Mouse (Mus musculus) CH12F3 (cell line): ENCODE measurements around the gene Xrcc4.
"Not testable (repeated sequence)": the region's sequence is repeated elsewhere in the genome, so short reads cannot be mapped to it uniquely, and the experiment has no call there.

Source experiments
- in situ Hi-C: fragments of 300-500 bp; cut with MboI; formaldehyde crosslinking; loops from 2 replicates; pipeline ENCODE4 v1.14.3; 2020; ENCODE audit warnings: low sequenced_read_pairs

Gene Xrcc4

DNA sequence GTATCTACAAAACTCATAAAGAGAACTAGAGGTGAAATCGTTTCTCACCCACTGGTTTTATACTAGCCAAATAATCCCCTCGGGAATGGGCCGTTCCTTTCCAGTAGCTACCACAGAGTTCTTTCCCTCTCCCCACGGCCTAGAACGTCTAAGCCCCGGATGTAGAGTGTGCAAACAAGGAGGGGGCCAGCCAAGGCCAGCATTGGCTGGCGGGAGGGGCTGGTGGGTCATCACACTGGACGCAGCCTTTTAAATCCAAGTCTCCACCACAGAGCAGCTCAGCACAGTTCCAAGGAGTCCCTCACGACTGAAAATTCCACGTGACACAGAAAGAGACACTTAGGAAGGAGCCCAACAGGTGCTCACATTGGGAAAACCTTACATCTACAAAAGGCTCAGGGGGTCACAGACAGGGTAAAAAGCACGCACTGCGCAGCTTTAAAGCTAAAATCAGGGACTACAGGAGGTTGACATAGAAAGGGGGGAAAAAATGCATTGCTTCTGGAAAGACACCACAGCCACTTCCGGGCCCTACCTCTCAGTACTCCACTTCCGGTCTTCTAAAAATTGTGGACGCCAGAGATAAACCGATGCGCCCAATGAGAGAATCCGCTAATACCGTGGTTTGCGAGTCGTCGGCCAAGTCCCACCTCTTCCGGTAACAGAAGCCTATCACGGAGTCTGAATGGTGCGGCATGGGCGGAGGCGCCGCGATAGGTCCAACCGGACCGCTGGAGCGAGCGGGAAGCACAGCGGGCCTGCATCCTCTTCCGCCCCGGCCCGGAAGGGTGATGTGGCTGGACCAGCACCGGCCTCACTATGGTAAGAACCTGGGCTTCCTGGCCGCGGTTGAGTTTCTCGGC lies at the start of gene Xrcc4, which contains the start of gene Tmem167:
Gene Xrcc4 (minus strand): TSS at position 647 of the 863 bp plus-strand sequence.
Gene Tmem167 (plus strand): TSS at position 162 of the 863 bp plus-strand sequence.
- in situ Hi-C loops, result no loop called here

- in situ Hi-C loops, result no loop called here
Measured at GRCm38 (mm10) chr13:90136156-90136910, 46.9 kb upstream of the Xrcc4 start.

GRCm38 (mm10) chr13:90111681-90112080 lies 22.3 kb upstream of the Xrcc4 start:
- in situ Hi-C loops, result no loop called here

GRCm38 (mm10) chr13:90108746-90109145 lies 19.3 kb upstream of the Xrcc4 start:
- in situ Hi-C loops, result not testable (repeated sequence)

DNA sequence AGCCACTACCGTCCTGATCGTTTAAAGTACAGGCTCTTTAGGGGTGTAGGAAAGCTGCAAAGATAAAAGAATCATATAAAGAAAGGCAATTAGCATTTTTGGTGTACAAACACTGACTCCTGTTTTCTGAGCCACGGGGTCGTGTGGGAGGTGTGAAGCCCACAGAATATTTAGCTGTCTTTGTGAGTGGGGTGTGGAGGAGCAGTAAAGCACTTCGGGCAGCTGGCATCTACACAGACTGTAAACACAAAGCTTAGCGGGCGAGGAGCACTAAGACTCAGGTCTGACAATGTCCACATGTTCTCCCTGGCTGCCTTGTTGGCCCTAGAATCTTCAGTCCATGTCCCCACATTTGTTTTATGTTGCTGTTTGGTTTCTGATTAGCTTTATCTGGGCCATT lies 16.7 kb upstream of the Xrcc4 start:
- in situ Hi-C loops, result no loop called here

DNA sequence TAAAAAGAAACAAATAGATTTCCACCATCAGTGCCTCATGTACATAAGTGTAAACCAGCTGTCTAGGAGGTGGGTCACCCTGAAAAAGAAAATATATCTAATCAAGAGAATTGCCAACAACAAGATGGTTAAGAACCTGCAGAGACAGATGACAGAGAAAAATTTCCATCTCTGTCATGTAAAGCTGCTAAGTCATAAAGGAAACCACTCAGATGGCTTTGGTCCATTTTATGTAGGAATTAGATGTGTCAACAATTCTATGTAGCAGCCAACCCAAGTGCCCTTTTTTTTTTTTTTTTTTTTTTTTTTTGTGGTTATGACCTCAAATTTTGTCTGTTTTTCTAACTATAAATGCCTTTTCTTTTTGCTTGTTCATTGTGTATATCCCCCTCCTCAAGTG lies 12.1 kb upstream of the Xrcc4 start:
- in situ Hi-C loops, result no loop called here

DNA sequence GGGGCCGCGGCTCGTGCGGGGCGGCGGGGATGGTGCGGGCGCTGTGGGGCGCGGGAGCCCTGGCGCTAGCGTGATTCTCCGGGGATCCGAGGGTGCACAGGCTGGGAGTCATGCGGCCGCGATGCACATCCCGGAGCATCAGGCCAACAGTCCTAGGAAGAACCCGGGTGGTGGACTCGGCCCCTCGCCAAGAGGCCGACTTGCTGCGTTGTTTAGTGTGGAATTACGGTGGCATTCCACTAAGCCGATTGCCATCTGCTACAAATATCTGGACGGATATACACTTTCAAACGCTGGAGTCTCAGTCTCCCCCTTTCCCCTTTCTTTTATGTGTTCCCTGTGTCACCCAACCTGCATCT lies 396 bp upstream of the Xrcc4 start:
- in situ Hi-C loops, result no loop called here

- in situ Hi-C loops, result no loop called here
Measured at GRCm38 (mm10) chr13:90061877-90062276, 27.5 kb downstream of the Xrcc4 start.

DNA sequence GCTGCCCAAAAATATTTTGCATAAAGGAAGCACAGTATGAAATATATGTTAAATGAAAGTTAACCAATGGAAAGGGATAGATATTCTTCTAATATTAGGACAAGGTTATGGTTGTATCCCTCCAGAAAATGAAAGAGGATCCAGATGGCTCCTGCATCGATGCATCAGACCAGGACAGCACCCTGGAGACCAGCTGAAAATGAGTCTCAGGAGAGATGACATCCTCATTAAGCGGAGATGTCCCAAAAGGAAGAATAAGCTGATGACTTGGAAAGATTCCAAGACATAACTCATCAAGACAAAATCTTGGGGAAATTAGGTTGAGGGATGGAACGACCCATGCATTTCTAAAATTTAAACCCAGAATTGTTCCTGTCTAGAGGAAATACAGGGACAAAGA lies 37.0 kb downstream of the Xrcc4 start:
- in situ Hi-C loops, result no loop called here

GRCm38 (mm10) chr13:90051735-90052134 lies 37.7 kb downstream of the Xrcc4 start:
- in situ Hi-C loops, result no loop called here

DNA sequence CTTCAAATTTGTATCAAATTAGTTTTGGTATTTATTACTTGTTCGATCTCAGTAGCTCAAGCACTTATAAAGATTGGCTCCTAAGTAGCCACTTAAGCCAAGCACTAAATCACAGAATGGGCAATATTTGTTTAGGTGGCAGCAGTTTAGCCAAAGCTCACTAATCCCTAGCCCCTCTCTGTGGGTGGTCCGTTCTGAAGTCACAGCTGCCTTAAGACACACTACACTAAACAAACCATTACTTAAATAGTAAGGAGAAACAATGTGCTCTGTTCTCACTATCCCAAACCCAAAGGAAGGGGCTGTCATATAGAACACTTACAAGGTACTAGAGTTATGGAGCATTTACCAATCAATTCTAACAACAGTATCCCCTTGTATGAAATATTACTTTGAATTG lies 49.8 kb downstream of the Xrcc4 start:
- in situ Hi-C loops, result no loop called here

DNA sequence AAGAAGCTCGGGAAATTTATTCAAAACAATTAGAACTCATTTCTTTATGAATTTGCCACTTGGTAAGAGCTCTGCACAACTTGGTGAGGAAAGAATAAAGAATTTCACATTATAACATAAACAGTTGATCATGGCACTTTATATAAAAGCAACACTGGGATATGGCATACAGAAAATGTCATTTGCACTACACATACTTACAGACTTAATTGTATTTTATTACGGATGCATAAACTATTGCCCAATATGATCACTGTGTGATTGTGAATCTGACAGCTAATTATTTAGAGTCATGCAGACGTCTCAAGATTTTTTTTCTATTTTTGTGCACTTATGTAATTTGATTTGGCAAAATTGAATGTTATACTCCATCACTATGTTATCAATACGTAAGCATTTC lies 56.4 kb downstream of the Xrcc4 start:
- in situ Hi-C loops, result no loop called here

DNA sequence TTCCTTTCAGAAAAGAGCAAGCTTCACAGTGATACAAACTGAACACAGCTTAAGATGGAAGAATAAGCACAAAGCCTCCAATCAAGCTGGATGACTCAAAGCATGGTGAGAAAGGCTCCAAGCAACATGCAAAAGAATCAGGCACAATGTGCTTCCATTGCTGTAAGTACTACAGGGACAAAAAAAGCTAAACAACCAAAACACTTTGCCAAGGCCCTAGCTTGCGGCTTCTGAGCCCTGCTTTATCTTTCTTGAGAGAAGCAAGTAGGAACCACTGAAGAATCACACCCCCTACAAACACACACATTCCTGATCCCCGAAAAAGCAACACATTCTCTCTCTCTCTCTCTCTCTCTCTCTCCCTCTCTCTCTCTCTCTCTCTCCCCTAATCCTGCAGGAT lies 56.9 kb downstream of the Xrcc4 start:
- in situ Hi-C loops, result no loop called here

GRCm38 (mm10) chr13:90030911-90031310 lies 58.5 kb downstream of the Xrcc4 start:
- in situ Hi-C loops, result no loop called here

DNA sequence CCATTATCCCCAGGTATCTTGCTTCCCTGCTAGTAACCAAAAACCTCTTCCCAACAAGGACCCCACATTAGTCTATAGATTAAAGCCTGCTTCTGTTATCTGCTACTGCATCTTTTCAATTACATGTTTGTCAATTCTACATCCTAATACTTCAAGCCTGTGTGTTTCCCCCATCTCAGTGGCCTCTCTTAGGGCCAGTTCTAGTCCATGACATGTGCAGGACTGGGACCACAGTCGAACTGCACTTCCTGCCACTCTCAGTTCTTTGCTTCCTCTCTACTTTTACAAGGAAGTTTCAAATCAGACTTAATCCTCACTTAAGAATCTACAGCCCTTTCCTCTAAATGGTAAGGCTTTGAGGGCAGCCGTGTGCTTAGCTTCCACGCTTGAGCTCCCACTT lies 76.8 kb downstream of the Xrcc4 start:
- in situ Hi-C loops, result no loop called here

GRCm38 (mm10) chr13:90012198-90012597 lies 77.2 kb downstream of the Xrcc4 start:
- in situ Hi-C loops, result no loop called here

DNA sequence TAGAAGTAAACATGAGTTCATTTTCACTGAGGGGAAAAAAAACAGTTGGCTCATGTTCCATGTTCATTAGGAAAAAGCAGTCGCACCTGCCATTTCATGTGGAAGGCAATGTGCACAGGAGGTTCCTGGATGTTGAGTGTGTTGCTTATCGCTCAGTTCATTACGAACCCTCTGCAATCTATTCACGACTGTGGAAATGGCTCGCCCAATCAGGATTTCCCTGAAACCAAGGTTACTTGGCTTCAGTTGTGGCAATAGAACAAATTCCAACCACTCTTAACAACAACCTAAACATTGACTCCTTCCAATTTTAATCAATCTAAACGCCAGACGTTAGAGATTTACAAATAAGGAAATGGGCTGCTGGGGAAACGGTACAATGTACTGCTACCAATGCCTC lies 78.3 kb downstream of the Xrcc4 start:
- in situ Hi-C loops, result no loop called here

GRCm38 (mm10) chr13:90009786-90010185 lies 79.6 kb downstream of the Xrcc4 start:
- in situ Hi-C loops, result no loop called here

DNA sequence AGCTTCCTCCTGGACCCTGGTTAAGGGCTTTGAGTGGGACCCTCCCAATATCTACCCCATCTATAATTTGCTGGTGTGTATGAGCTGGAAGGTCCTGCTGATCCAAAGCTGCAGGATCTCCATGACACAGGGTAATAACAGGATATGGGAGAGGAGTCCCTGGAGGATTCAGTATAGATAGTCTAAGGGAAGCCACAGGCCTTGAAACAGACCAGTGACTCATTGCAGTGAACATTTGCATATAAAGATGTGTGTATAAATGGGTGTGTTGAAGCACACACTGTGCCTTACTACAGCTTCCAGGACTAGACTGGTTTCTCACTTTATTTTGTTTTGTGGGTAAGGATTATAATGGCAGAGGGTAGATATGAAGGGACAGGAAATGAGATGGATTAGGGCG lies 83.8 kb downstream of the Xrcc4 start:
- in situ Hi-C loops, result no loop called here

GRCm38 (mm10) chr13:89997531-89997930 lies 91.9 kb downstream of the Xrcc4 start:
- in situ Hi-C loops, result no loop called here

DNA sequence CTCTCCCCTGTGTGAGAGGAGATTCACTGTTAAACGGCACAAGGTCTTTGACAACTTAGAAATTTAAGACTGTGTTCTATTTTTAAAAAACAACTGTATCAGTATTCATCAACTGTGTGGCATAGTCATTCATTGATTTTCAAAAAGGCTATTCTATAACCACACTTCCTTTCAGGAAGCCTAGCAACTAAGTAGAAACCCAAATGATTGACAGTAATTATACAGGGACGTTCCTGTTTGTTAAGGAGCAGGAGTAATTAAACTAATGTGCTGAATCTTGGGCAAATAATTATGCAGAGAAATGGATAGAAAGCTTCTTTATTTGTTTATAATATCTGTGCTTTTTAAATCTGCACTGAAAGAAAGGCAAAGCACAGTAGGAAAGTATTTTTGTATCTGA lies 103.3 kb downstream of the Xrcc4 start:
- in situ Hi-C loops, result no loop called here

DNA sequence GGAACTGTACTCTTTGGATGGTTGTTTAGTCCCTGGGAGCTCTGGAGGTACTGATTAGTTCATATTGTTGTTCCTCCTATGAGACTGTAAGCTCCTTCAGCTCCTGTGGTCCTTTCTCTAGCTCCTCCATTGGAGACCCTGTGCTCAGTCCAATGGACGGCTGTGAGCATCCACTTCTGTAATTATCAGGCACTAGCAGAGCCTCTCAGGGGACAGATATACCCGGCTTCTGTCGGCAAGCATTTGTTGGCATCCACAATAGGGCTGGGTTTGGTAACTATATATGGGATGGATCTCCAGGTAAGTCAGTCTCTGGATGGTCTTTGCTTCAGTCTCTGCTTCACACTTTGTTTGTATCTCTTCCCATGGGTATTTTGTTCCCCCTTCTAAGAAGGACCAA lies 118.5 kb downstream of the Xrcc4 start:
- in situ Hi-C loops, result no loop called here
